Mouse (Mus musculus): Measurements from ENCODE around the gene Ipmk. TPM values are rescaled to one million over a fixed set of nuclear protein-coding genes. Genes with fewer than 3 reads are reported as not detected.

The Ipmk gene
- 10.0 and 10.4 TPM in 2 replicates for polyA plus RNA-seq (2015; fragmentation: Nextera tagmentation; extraction: Ambion mirVana)

DNA sequence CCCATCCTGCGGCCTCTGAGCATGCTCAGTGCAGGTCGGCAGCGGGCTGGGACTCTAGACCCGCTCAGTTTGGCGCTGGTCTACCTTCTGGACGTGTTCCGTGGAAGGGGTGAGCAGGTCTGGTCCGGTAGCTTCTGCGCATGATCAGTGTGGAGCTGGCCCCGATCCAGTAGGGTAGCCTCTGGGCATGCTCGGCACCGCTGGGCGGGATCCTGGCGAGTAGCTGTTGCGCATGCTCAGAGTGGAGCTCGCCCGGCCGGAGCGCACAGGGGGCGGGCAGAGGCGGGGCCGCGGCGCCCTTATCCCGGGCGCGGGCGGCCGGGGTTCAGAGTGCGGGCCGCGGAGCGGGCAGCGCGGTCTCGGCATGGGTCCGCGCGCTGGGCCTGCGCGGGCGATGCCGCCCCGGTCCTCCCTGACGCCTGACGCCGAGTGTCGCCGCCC, at the start of gene Ipmk:
Gene Ipmk, plus strand, starts transcription at position 255 of the 441 bp plus-strand sequence.
- H3K4me2 ChIP-seq (replicated peaks): peak within 1 kb of the TSS; percentile 95
- H3K9ac ChIP-seq: peak within 1 kb of the TSS; percentile 79
- WGBS: under 1% methylated on average over 49 of the region's 49 CpGs
- peaks cover 29% of the 10 kb centered on the region for H3K4me1 ChIP-seq
- H3K27ac ChIP-seq (replicated peaks): peak within 1 kb of the TSS; percentile 88
- H3K27me3 ChIP-seq: no peaks in the 10 kb centered on the region
- 0 out of 2 replicates have a peak, but pooled peaks cover 3% of the 10 kb centered on the region for H3K36me3 ChIP-seq
- H3K9me3 ChIP-seq (replicated peaks): no peaks in the 10 kb centered on the region
- ATAC-seq (ENCODE audit: insufficient number of reproducible peaks, low FRiP score, low TSS enrichment, low read depth): peak; percentile 89
- H3K4me3 ChIP-seq (replicated peaks): peak within 1 kb of the TSS; percentile 85

DNA sequence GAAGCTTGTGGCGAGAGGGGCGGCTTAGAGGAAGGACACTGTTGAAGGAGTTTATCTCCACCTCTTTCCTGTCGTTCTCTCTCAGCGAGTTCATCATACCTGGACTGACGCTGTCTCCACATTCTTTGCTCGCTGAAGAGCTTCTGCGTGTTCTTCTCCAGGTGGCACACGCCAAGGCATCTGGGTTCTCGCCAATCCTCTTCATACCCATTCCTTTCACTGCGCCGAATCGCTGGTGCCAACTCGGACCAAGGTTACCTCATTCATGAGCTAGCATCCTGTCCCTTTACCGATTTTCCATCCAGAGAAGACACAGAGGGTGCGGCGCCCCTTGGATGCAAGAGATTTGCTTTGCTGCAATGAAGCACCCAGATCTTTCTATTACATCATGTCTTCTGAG, 47.4 kb upstream of the Ipmk start:
- H3K4me2 ChIP-seq (replicated peaks): no peak overlapping the region
- no peaks in the 10 kb centered on the region for H3K9me3 ChIP-seq (replicated peaks)
- H3K27me3 ChIP-seq: no peaks in the 10 kb centered on the region
- no peak overlapping the region for H3K9ac ChIP-seq
- H3K27ac ChIP-seq (replicated peaks): no peak overlapping the region
- H3K4me1 ChIP-seq: no peaks in the 10 kb centered on the region
- WGBS: 83% methylated on average over 16 of the region's 16 CpGs
- ATAC-seq (ENCODE audit: insufficient number of reproducible peaks, low FRiP score, low TSS enrichment, low read depth): no peak
- H3K36me3 ChIP-seq: no peaks in the 10 kb centered on the region
- no peak overlapping the region for H3K4me3 ChIP-seq (replicated peaks)

DNA sequence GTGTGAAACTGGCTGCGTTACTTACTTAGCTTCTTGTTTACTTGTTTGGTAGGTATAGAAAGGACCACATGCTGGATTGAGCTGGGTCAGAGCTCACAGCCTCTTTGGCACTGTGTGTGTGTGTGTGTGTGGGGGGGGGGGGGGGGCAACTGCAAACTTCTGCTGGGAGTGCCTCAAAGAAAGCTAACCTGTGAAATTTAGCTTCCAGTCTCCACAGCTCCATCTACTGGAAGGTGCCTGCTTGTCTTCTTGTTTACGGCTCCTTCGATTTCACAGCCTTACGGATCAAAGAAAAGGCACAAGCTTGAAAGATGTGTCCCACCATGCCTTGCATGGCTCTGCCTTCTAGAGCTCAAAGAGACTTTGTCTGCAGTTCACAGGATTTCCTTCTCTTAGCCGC, 45.1 kb upstream of the Ipmk start:
- H3K27ac ChIP-seq (replicated peaks): no peak overlapping the region
- H3K4me2 ChIP-seq (replicated peaks): no peak overlapping the region
- H3K4me3 ChIP-seq (replicated peaks): no peak overlapping the region
- H3K36me3 ChIP-seq: no peaks in the 10 kb centered on the region
- H3K27me3 ChIP-seq: no peaks in the 10 kb centered on the region
- no peaks in the 10 kb centered on the region for H3K4me1 ChIP-seq
- no peak overlapping the region for H3K9ac ChIP-seq
- H3K9me3 ChIP-seq (replicated peaks): no peaks in the 10 kb centered on the region
- 33% methylated on average over 5 of the region's 5 CpGs for WGBS
- ATAC-seq (ENCODE audit: insufficient number of reproducible peaks, low FRiP score, low TSS enrichment, low read depth): no peak

DNA sequence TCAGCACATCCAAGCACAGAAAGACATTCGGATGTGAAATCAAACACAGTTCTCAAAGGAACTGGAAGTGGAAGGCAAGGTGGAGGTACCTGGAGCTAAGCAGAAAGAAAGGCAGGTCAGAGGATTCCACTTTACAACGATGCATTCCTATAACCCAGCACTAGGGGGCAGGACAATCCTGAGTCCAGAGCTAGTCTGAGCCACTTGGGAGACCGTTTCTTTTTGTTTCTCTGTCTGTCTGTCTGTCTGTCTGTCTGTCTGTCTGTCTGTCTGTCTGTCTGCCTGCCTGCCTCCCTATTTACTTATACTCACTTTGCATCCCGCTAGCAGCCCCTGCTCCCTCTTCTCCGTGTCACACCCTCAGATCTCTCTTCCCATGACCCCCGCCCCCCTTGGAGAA, 41.4 kb upstream of the Ipmk start:
- H3K4me2 ChIP-seq (replicated peaks): peak overlapping the region; percentile 27; the same call in 1 of the 2 replicates
- no peaks in the 10 kb centered on the region for H3K9me3 ChIP-seq (replicated peaks)
- H3K36me3 ChIP-seq: no peaks in the 10 kb centered on the region
- 18% methylated on average over 6 of the region's 6 CpGs for WGBS
- peak overlapping the region; percentile 19 for H3K4me3 ChIP-seq (replicated peaks)
- no peaks in the 10 kb centered on the region for H3K27me3 ChIP-seq
- ATAC-seq (ENCODE audit: insufficient number of reproducible peaks, low FRiP score, low TSS enrichment, low read depth): no peak
- H3K4me1 ChIP-seq: no peaks in the 10 kb centered on the region
- H3K9ac ChIP-seq: no peak overlapping the region
- no peak overlapping the region for H3K27ac ChIP-seq (replicated peaks)

DNA sequence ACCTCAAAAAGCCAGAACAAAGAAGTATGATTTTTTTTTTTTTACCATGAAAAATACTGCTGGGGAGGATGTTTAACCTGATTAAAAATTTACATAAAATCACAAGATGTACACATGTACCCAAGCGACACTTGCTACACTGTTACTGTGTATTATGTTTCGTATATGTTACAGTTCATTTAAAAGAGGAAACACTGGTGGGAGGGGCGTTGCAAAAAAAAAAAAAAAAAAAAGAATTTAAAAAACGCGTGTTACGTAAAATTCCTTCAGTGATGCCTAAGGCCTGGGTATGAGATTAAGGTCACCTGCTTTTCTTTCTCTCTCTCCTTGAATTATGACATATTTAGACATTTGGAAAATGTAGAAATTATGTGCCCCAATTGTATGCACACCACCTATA, 40.8 kb upstream of the Ipmk start:
- Histone ChIP-seq H3K27ac (replicated peaks) (no peak overlapping the region), H3K9ac (no peak overlapping the region), H3K36me3 (no peaks in the 10 kb centered on the region), H3K27me3 (no peaks in the 10 kb centered on the region), H3K4me2 (replicated peaks) (peak overlapping the region; percentile 27; the same call in 1 of the 2 replicates), H3K4me1 (no peaks in the 10 kb centered on the region), H3K9me3 (replicated peaks) (no peaks in the 10 kb centered on the region), H3K4me3 (replicated peaks) (no peak overlapping the region)
- 48% methylated on average over 6 of the region's 6 CpGs for WGBS
- no peak for ATAC-seq (ENCODE audit: insufficient number of reproducible peaks, low FRiP score, low TSS enrichment, low read depth)

DNA sequence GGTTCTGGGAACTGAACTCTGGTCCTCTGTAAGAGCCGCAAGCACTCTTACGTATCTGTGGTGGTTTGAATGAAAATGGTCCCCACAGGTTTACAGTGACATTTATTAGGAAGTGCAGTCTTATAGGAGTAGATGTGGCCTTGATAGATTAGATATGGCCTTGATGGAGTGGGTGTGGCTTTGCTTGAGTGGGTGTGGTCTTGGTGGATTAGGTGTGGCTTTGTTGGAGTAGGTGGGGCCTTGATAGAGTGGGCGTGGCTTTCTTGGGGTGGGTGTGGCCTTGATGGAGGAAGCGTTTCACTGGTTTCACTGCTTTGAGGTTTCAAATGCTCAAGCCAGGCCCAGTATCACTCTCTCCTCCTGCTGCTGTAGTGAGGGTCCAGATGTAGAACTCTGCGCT, 39.4 kb upstream of the Ipmk start:
- no peak overlapping the region for H3K4me2 ChIP-seq (replicated peaks)
- no peak overlapping the region for H3K4me3 ChIP-seq (replicated peaks)
- H3K27ac ChIP-seq (replicated peaks): no peak overlapping the region
- no peak for ATAC-seq (ENCODE audit: insufficient number of reproducible peaks, low FRiP score, low TSS enrichment, low read depth)
- H3K4me1 ChIP-seq: no peaks in the 10 kb centered on the region
- H3K27me3 ChIP-seq: no peaks in the 10 kb centered on the region
- H3K9me3 ChIP-seq (replicated peaks): no peaks in the 10 kb centered on the region
- no peaks in the 10 kb centered on the region for H3K36me3 ChIP-seq
- 87% methylated on average over 5 of the region's 5 CpGs for WGBS
- H3K9ac ChIP-seq: no peak overlapping the region

DNA sequence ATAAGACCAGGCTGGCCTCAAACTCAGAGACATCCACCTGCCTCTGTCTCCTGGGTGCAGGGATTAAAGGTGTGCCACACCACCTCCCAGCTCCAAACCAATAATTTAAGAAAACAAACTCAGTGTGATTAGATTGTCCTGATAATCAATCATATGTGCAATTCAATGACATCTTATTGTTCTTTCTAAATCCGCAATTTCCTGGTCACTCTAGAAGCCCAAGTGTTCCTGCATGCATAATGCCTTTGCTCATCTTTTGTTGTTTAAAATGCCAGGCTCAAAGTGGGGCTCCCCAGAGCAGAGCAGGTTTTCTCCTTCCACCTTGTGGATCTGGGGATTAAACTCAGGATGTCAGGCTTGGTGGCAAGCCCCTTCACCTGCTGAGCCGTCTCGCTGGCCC, 37.3 kb upstream of the Ipmk start:
- no peaks in the 10 kb centered on the region for H3K36me3 ChIP-seq
- H3K4me2 ChIP-seq (replicated peaks): no peak overlapping the region
- H3K4me1 ChIP-seq: no peaks in the 10 kb centered on the region
- no peaks in the 10 kb centered on the region for H3K9me3 ChIP-seq (replicated peaks)
- no peak for ATAC-seq (ENCODE audit: insufficient number of reproducible peaks, low FRiP score, low TSS enrichment, low read depth)
- H3K4me3 ChIP-seq (replicated peaks): no peak overlapping the region
- no peaks in the 10 kb centered on the region for H3K27me3 ChIP-seq
- H3K9ac ChIP-seq: no peak overlapping the region
- 59% methylated on average over 3 of the region's 3 CpGs for WGBS
- H3K27ac ChIP-seq (replicated peaks): no peak overlapping the region

DNA sequence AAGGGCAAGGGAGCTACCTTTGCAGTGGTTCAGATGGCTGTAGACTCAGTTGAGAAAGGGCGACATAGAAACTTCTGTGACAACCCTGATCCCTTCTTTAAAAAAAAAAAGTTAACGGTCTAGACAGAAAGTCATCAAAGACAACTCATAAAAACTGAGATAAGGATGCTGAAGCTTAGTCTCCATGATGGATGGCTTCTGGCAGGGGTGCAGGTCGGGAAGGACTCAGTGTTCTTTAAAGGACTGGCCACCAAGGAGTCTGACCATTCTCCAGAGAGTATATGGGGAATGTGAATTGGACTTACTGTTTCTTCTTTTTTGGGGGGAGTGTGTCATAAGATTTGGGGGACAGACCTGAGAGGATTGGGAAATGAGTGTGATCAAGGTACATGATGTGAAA, 33.0 kb upstream of the Ipmk start:
- H3K9me3 ChIP-seq (replicated peaks): no peaks in the 10 kb centered on the region
- no peak overlapping the region for H3K27ac ChIP-seq (replicated peaks)
- H3K4me3 ChIP-seq (replicated peaks): no peak overlapping the region
- no peak overlapping the region for H3K4me2 ChIP-seq (replicated peaks)
- H3K9ac ChIP-seq: no peak overlapping the region
- H3K36me3 ChIP-seq: no peaks in the 10 kb centered on the region
- no peak for ATAC-seq (ENCODE audit: insufficient number of reproducible peaks, low FRiP score, low TSS enrichment, low read depth)
- 86% methylated on average over 3 of the region's 3 CpGs for WGBS
- H3K27me3 ChIP-seq: no peaks in the 10 kb centered on the region
- H3K4me1 ChIP-seq: no peaks in the 10 kb centered on the region

DNA sequence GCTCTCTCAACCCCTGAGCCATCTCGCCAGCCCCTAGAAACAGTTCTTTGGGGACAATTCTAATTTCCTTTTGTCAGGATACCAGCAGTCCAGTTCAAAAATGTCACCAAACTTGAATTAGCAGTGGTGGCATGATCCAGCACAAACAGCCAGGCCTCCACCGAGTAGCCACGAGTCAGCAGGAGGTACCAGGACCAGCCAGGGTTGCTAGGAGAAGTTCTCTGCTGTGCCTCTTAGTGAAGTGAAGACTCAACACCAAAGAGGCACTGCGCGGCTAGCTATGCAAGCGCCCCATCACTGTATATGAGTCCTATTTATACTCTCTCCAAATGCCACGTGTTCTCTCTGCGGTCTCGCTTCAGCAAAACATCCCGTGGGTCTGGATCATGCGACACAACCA, 31.5 kb upstream of the Ipmk start:
- Histone ChIP-seq H3K9ac (no peak overlapping the region), H3K4me1 (no peaks in the 10 kb centered on the region), H3K27me3 (no peaks in the 10 kb centered on the region), H3K27ac (replicated peaks) (no peak overlapping the region), H3K4me3 (replicated peaks) (no peak overlapping the region), H3K9me3 (replicated peaks) (no peaks in the 10 kb centered on the region), H3K4me2 (replicated peaks) (no peak overlapping the region), H3K36me3 (no peaks in the 10 kb centered on the region)
- 78% methylated on average over 11 of the region's 11 CpGs for WGBS
- ATAC-seq (ENCODE audit: insufficient number of reproducible peaks, low FRiP score, low TSS enrichment, low read depth): no peak

DNA sequence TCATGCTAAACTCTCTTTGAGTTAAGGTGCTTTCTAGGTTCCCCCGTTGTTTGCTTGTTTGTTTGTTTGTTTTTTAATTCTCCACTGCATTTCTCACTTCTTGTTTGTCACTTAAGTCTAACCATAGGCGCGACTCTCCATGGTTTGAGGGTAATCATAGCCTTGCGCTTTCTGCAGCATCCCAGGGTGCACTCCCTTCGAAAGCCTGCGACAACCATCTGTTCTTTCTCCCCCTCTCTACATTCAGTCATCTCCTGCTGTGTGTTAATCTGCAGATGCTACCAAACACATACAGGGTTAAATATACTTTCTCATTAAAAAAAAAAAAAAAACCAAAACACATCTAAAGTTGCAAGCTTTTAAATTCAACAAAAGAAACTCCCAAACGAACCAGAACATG, 31.1 kb upstream of the Ipmk start:
- no peak overlapping the region for H3K4me3 ChIP-seq (replicated peaks)
- H3K9ac ChIP-seq: no peak overlapping the region
- no peak overlapping the region for H3K27ac ChIP-seq (replicated peaks)
- WGBS: 69% methylated on average over 7 of the region's 7 CpGs
- H3K36me3 ChIP-seq: no peaks in the 10 kb centered on the region
- H3K4me1 ChIP-seq: no peaks in the 10 kb centered on the region
- H3K4me2 ChIP-seq (replicated peaks): no peak overlapping the region
- no peak for ATAC-seq (ENCODE audit: insufficient number of reproducible peaks, low FRiP score, low TSS enrichment, low read depth)
- no peaks in the 10 kb centered on the region for H3K27me3 ChIP-seq
- no peaks in the 10 kb centered on the region for H3K9me3 ChIP-seq (replicated peaks)

DNA sequence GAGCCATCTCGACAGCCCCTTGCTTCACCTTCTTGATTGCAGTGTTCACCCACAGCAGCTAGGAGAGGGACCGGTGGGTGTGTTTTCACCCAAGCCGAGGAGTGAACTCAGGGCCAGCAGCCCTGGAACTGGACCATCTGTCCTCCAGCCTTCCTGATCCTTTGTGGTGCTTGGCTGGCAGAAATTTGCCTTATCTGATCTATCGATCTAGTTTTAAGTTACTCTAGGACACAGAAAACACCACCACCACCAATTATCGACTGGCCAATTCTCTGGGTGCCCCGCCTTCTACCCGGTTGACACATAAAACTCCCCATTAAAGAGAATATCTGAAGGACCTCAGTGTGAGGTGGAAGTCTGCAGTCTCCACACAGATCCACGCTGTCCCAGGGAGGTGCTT, 23.9 kb upstream of the Ipmk start:
- Histone ChIP-seq H3K4me2 (replicated peaks) (no peak overlapping the region), H3K36me3 (no peaks in the 10 kb centered on the region), H3K27me3 (no peaks in the 10 kb centered on the region), H3K4me3 (replicated peaks) (no peak overlapping the region), H3K4me1 (no peaks in the 10 kb centered on the region), H3K9me3 (replicated peaks) (no peaks in the 10 kb centered on the region), H3K9ac (no peak overlapping the region), H3K27ac (replicated peaks) (no peak overlapping the region)
- WGBS: 74% methylated on average over 8 of the region's 8 CpGs
- no peak for ATAC-seq (ENCODE audit: insufficient number of reproducible peaks, low FRiP score, low TSS enrichment, low read depth)

DNA sequence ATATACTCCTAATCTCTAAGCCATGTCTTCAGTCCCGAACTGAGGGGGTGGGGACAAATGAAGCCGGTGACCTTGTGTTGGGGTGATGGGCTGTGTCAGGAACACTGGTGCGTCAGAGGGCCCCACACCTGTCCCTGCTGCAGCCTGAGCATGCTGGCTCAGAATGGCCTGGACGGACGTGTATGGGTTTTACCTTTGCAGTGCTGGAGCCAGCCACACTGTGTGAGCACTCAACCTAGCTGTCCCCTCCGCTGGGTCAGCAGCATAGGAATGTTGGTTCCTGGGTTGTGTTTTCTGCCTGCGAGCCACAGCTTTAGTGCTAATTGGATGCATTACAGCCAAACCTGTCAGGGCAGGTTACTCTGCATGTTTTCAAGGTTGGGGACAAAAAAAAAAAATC, 21.4 kb upstream of the Ipmk start:
- no peaks in the 10 kb centered on the region for H3K9me3 ChIP-seq (replicated peaks)
- no peak overlapping the region for H3K4me2 ChIP-seq (replicated peaks)
- no peak for ATAC-seq (ENCODE audit: insufficient number of reproducible peaks, low FRiP score, low TSS enrichment, low read depth)
- no peaks in the 10 kb centered on the region for H3K27me3 ChIP-seq
- H3K36me3 ChIP-seq: peaks cover 20% of the 10 kb centered on the region
- no peaks in the 10 kb centered on the region for H3K4me1 ChIP-seq
- H3K9ac ChIP-seq: no peak overlapping the region
- WGBS: 59% methylated on average over 7 of the region's 7 CpGs
- H3K27ac ChIP-seq (replicated peaks): no peak overlapping the region
- no peak overlapping the region for H3K4me3 ChIP-seq (replicated peaks)

All from embryonic facial prominence, embryonic 15.5 days (tissue).